Mouse (Mus musculus) liver, embryonic 12.5 days (tissue): ENCODE results near the gene Lpgat1. TPM values are rescaled to one million over a fixed set of nuclear protein-coding genes. Genes with fewer than 3 reads are reported as not detected.

Experiments used
- ATAC-seq: fragments of 200-750 bp; cut with Nextera tagmentation; 2 replicates; pipeline ENCODE4 v1.8.0; 2017; ENCODE audit warnings: moderate number of reproducible peaks, mild to moderate bottlenecking, moderate library complexity
- H3K27ac ChIP-seq: fragments of 300-500 bp; sonication (generic); 2 replicates; pipeline ENCODE4 v1.5.1; 2016; ENCODE audit warnings: mild to moderate bottlenecking
- H3K27me3 ChIP-seq: fragments of 300-500 bp; sonication (generic); replicated peaks from 2 replicates; pipeline ENCODE4 v1.6.1; 2016; ENCODE audit warnings: mild to moderate bottlenecking, moderate library complexity
- H3K36me3 ChIP-seq: fragments of 300-500 bp; sonication (generic); 2 replicates; pipeline ENCODE4 v1.6.1; 2016; ENCODE audit warnings: mild to moderate bottlenecking, moderate library complexity
- H3K4me1 ChIP-seq: fragments of 300-500 bp; sonication (generic); 2 replicates; pipeline ENCODE4 v1.6.1; 2016
- H3K4me2 ChIP-seq: fragments of 300-500 bp; sonication (generic); 2 replicates; pipeline ENCODE4 v1.6.1; 2016; ENCODE audit warnings: mild to moderate bottlenecking, moderate library complexity
- H3K4me3 ChIP-seq: fragments of 300-500 bp; sonication (generic); 2 replicates; pipeline ENCODE4 v1.5.1; 2016; ENCODE audit warnings: mild to moderate bottlenecking, moderate library complexity
- H3K9ac ChIP-seq: fragments of 300-500 bp; sonication (generic); 2 replicates; pipeline ENCODE4 v1.6.1; 2016; ENCODE audit warnings: mild to moderate bottlenecking, moderate library complexity
- H3K9me3 ChIP-seq: fragments of 300-500 bp; sonication (generic); replicated peaks from 2 replicates; pipeline ENCODE4 v1.6.1; 2016; ENCODE audit warnings: mild to moderate bottlenecking, moderate library complexity
- WGBS: fragments of 180-500 bp; shearing (Covaris S2); methylation state at CpG from one replicate; pipeline ENCODE4 v1.1.7; 2016; ENCODE audit not compliant: insufficient replicate concordance; 5-methylcytosine and 5-hydroxymethylcytosine counted together
- polyA plus RNA-seq: library from polyadenylated mRNA; unstranded; fragments of >200 nt; fragmentation: Nextera tagmentation; extraction: Ambion mirVana; gene quantifications from 2 replicates; pipeline ENCODE4 v1.2.1, GENCODE M21; 2016

Gene Lpgat1
- polyA plus RNA-seq, 1 experiment from 2014 or later, result 21.8 TPM

DNA sequence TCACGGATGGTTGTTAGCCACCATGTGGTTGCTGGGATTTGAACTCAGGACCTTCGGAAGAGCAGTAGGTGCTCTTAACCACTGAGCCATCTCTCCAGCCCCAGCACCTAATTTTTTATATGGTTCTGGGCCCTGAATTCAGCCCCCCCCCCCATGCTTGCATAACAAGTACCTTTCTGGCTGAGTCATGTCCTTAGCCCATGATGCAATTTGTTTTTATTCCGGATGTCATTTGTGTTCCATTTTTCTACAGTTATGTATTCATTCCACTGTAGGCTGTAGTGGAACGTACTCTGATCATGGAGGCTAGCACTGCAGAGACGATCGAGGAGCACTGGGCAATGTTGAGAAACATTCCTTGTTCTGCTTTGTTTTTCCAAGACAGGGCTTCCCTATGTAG, 115.8 kb downstream of the Lpgat1 start:
- 88% methylated on average over 6 of the region's 6 CpGs for WGBS
- ATAC-seq, result no peak
- peaks cover 67% of the 10 kb centered on the region for H3K36me3 ChIP-seq

More for the DNA sequence above, 115.8 kb downstream of the Lpgat1 start:
- H3K9ac ChIP-seq, result no peak overlapping the region
- H3K27me3 ChIP-seq, result no peaks in the 10 kb centered on the region
- H3K4me3 ChIP-seq, result no peak overlapping the region
- H3K4me2 ChIP-seq, result no peak overlapping the region
- H3K27ac ChIP-seq, result no peak overlapping the region
- peaks cover 19% of the 10 kb centered on the region for H3K4me1 ChIP-seq
- no peaks in the 10 kb centered on the region for H3K9me3 ChIP-seq

Other genes starting within 250 kb of the Lpgat1 start
- 59.6 and 60.2 TPM in 2 replicates for gene Dtl, start 142.3 kb upstream of the Lpgat1 start, polyA plus RNA-seq
- gene Ints7, start 142.2 kb upstream of the Lpgat1 start, polyA plus RNA-seq, result 39.5 and 41.3 TPM in 2 replicates
- gene Nek2, start 103.6 kb downstream of the Lpgat1 start, polyA plus RNA-seq, result 49.4 and 51.0 TPM in 2 replicates
- gene Slc30a1, start 188.9 kb downstream of the Lpgat1 start, polyA plus RNA-seq, result 6.0 and 7.2 TPM in 2 replicates